Comparison of ENCODE assay signal across 8 mouse cellular contexts in the genomic region with DNA sequence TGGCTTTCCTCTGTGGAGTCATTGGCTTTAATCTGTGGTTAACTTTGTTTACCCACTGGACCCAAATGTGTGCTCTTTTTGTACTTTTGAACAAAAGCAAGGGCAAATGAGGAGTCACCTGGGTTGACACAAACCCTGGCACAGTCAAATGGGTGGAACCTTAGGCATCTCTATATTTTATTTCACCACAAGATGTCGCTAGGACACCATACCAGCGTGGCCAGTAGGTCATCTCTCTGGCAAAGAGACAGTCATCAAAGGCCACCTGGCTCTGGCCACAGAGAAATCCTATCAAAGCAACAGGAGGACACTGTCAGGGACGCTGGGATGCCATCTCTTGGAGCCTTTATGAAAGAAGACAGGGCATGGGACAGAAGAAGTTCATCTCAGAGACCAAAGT.
DNase-seq lines count a peak whose midpoint lies in the region; ATAC-seq and TF ChIP-seq lines count a peak whose summit lies in the region.

No protein-coding gene starts in this region.

- H3K36me3 ChIP-seq in heart, embryonic 11.5 days (ENCODE audit: control insufficient read depth, insufficient read depth, low read length): no peaks in the 10 kb centered on the region
- peaks cover 0 to 30% of the 10 kb centered on the region in 2 experiments for H3K36me3 ChIP-seq in CH12.LX (replicated peaks in 1 of 2; ENCODE audit: control insufficient read depth in 1 of 2, insufficient read depth in 1 of 2, low read length in 1 of 2)

- H3K79me2 ChIP-seq in CH12.LX (replicated peaks; ENCODE audit: control insufficient read depth, extremely low read depth, insufficient read depth, poor library complexity, severe bottlenecking): no peaks in the 10 kb centered on the region

- dilution Hi-C loops in CH12.LX (cut with MboI; ENCODE audit: extremely low pct_ligation_motif_present, extremely low pct_unique_long_range_greater_than_20kb, low sequenced_read_pairs): no loop called here

- TF ChIP-seq POLR2A in CH12.LX (IDR thresholded peaks at IDR 0.05; ENCODE audit: low read depth, low read length): no peak

- H3K4me2 ChIP-seq in heart, embryonic 11.5 days: no peak overlapping the region
- no peak overlapping the region for H3K4me2 ChIP-seq in CH12.LX (ENCODE audit: insufficient read depth, low read depth, poor library complexity, severe bottlenecking)

- peak; percentile 78 for TF ChIP-seq RAD21 in CH12.LX (IDR thresholded peaks at IDR 0.05; ENCODE audit: low read depth, low read length)

- peak; percentile 62 for DNase-seq in heart, adult 8-10 months (ENCODE audit: low spot score)
- peak; percentile 46 for DNase-seq in CH12.LX (ENCODE audit: extremely low read depth)
- peak; percentile 76 for DNase-seq in cerebellum, adult 11 months
- peak; percentile 20 to 24 for DNase-seq in gastrocnemius, adult 8-10 months (ENCODE audit: low spot score in 2 of 2)
- peak; percentile 53 to 56 for DNase-seq in kidney, postnatal 36 days
- DNase-seq in lung, postnatal 36 days: peak; percentile 62
- DNase-seq in spleen, adult 18-20 months: no peak

- no peak overlapping the region for H3K27ac ChIP-seq in heart, embryonic 11.5 days (ENCODE audit: low read depth, low read length)
- H3K27ac ChIP-seq in CH12.LX (ENCODE audit: insufficient read depth, low read depth): no peak overlapping the region

- no peak for ATAC-seq in heart, embryonic 11.5 days (replicated peaks; ENCODE audit: insufficient number of reproducible peaks, low FRiP score, low TSS enrichment)

- no peaks in the 10 kb centered on the region for H3K4me1 ChIP-seq in heart, embryonic 11.5 days (ENCODE audit: control insufficient read depth, insufficient read depth, low read length)
- peaks cover 0 to 13% of the 10 kb centered on the region in 2 experiments; a peak in 2 of 4 replicates for H3K4me1 ChIP-seq in CH12.LX (ENCODE audit: control insufficient read depth in 1 of 2, insufficient read depth in 2 of 2)

- TF ChIP-seq EP300 in CH12.LX (IDR thresholded peaks at IDR 0.05; ENCODE audit: low read length): no peak

- peak; percentile 64 to 68 for TF ChIP-seq CTCF in CH12.LX (conservative IDR thresholded peaks at IDR 0.05 in 1 of 2, IDR thresholded peaks at IDR 0.05 in 1 of 2; ENCODE audit: low read depth in 2 of 2, low read length in 2 of 2)

- 14% methylated on average over 3 of the region's 3 CpGs for WGBS in heart, embryonic 11.5 days (ENCODE audit: insufficient replicate concordance)

- no peaks in the 10 kb centered on the region for H3K9me3 ChIP-seq in heart, embryonic 11.5 days (replicated peaks; ENCODE audit: control insufficient read depth, low read length)
- H3K9me3 ChIP-seq in CH12.LX (replicated peaks; ENCODE audit: low read length): no peaks in the 10 kb centered on the region

- no peak overlapping the region for H3K9ac ChIP-seq in heart, embryonic 11.5 days (ENCODE audit: low read depth, low read length)
- H3K9ac ChIP-seq in CH12.LX (ENCODE audit: insufficient read depth, low read depth): no peak overlapping the region

- in situ Hi-C loops in CH12.LX (cut with MboI; ENCODE audit: low pct_ligation_motif_present, low pct_unique_long_range_greater_than_20kb, low sequenced_read_pairs): loop anchor here (25.0 kb wide), 1 partner anchor 221 kb away; no protein-coding TSS in a partner anchor

- no peak overlapping the region for H3K4me3 ChIP-seq in heart, embryonic 11.5 days (ENCODE audit: low read depth, low read length)
- no peak overlapping the region for H3K4me3 ChIP-seq in CH12.LX (replicated peaks in 1 of 3; ENCODE audit: low read depth in 2 of 3, low read length in 2 of 3, poor library complexity in 1 of 3)

- H3K27me3 ChIP-seq in heart, embryonic 11.5 days (ENCODE audit: control insufficient read depth, insufficient read depth, low read length): peaks cover 14% of the 10 kb centered on the region
- no peaks in the 10 kb centered on the region for H3K27me3 ChIP-seq in CH12.LX (replicated peaks)

TF ChIP-seq in CH12.LX, 34 proteins besides CTCF, POLR2A, EP300 and RAD21:
- no peak for TF ChIP-seq UBTF (IDR thresholded peaks at IDR 0.05; ENCODE audit: low read depth, low read length)
- no peak for TF ChIP-seq ZMIZ1 (IDR thresholded peaks at IDR 0.05; ENCODE audit: low read depth, low read length)
- TF ChIP-seq SMC3 (IDR thresholded peaks at IDR 0.05; ENCODE audit: low read depth, low read length): peak; percentile 54

Comparison
In these comparisons a context has a peak if more than half of its experiments do, and no peak if none do; other contexts are left out.
1. DNase-seq: peak in heart, adult 8-10 months (single experiment), CH12.LX (single experiment), cerebellum, adult 11 months (single experiment), gastrocnemius, adult 8-10 months (2 of 2), kidney, postnatal 36 days (2 of 2) and lung, postnatal 36 days (single experiment); none in spleen, adult 18-20 months (0 of 2).